Mouse (Mus musculus): ENCODE measurements around the gene Habp2.

Gene Habp2

GRCm38 (mm10) chr19:56286866-56287265, at the start of gene Habp2:
TSS of gene Habp2 (plus strand) at chr19:56287137.
- DNase-seq (ENCODE audit: low spot score): no peak

DNA sequence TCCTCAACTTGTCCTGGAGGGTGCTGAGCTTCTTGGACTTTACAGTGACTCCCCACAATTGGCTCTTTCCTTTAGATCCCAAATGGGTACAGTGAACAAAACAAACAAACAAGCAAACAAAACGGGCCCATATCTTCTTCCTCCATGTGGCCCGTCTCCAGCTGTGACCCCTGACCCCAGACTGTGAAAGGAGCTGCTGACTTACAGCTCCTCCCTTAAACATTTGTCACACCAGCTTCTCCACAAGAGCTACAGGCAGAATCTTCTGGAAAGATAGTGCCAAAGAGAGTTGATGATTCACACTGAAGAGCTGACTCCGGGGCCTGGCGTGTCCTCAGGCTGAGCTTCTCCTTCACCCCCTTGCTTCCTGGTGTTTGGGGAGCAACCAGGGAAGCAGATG, 48.4 kb upstream of the Habp2 start:
- DNase-seq (ENCODE audit: low spot score): no peak

DNA sequence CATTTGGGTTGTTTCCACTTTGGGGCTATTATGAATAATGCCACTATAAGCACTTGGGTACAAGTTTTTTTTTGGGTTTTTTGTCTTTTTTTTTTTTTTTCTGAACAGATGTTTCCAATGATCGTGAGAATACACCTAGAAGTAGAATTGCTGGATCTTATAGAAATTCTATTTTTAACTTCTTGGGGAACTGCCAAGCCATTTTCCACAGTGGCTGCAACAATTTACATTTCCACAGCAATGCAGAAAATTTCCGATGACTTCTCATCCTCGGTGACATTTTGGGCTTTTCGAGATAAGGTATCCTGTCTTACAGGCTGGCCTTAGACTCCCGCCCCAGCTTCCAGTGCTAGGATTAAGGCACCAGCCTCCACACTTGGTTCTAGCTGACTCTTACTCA, 41.7 kb upstream of the Habp2 start:
- no peak for DNase-seq (ENCODE audit: low spot score)

DNA sequence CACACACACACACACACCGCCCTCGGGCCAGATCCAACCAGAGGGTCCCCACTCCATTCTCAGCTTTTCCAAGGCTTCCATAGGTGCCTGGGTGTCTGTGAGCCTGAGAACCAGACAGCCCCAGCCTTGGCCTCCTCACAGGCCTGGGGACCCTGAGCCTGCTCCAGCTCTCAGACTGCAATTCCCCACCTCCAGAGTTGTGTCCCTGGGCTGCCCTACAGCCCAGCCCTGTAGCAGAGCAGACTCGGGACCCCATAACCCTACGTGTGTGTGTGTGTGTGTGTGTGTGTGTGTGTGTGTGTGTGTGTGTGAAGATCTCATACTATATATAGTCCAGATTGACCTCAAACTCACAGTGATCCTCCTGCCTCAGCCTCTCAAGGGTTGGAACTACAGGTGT, 34.1 kb upstream of the Habp2 start:
- DNase-seq (ENCODE audit: low spot score): no peak

DNA sequence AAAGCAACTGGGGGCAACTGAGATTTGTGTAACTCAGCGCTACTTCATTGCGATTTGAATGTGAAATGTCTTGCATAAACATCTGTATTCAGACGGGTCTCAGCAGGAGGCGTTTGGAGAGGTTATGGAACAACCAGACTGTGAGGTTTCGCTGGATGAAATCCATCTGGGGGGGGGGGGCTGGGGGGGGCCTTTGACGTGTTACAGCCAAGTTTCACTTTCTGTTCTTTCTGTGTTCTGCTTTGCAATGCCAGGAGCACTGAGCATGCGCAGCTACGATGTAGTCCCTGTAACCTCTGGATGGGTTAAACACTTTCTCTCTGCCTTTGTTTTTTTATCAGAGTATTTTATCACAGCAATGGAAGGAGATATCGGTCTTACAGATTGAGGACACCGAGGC, 33.7 kb upstream of the Habp2 start:
- DNase-seq (ENCODE audit: low spot score): no peak

DNA sequence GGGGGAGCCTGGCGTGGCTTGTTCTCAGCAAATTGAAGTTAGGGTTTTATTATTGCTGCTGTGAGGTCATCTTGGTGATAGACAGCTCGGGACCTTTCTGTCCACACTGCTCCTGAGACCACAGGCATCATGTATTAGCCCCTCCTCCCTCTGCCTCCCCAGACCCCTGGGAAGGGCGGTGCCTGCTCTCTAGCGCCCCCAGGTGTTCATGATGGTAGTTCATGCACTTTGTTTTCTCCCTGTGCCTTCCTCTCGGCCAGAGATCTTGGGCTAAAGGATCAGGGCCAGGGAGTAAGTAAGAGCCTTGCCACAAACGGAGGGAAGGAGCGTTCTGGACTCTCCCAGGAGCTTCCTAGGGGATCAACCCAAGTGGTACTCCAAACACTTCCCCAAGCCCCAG, 32.2 kb upstream of the Habp2 start:
- DNase-seq (ENCODE audit: low spot score): no peak

DNA sequence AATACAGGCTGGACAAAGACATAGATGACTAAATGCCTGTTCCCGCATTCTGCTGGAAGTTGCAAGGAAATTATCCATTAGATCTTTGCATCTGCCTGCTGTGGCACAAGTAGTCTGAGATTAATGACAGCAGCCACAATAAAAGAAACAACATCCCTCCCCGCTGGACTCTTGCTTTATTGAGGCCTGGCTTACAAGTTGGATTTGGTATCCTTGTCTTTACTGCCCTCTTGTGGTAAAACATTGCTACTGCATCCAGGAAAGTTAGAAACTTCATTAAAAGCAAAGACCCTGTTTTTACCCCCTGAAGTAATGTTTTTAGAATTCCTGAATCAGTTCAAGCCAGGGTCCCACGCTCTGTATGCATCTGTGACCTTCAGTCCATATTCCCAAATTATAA, 31.4 kb upstream of the Habp2 start:
- no peak for DNase-seq (ENCODE audit: low spot score)

- DNase-seq (ENCODE audit: low spot score): no peak
Observed at GRCm38 (mm10) chr19:56256235-56256634, 30.7 kb upstream of the Habp2 start.

- DNase-seq (ENCODE audit: low spot score): no peak
Observed at GRCm38 (mm10) chr19:56256741-56257140, 30.2 kb upstream of the Habp2 start.

GRCm38 (mm10) chr19:56263696-56264095, 23.2 kb upstream of the Habp2 start:
- DNase-seq (ENCODE audit: low spot score): no peak

DNA sequence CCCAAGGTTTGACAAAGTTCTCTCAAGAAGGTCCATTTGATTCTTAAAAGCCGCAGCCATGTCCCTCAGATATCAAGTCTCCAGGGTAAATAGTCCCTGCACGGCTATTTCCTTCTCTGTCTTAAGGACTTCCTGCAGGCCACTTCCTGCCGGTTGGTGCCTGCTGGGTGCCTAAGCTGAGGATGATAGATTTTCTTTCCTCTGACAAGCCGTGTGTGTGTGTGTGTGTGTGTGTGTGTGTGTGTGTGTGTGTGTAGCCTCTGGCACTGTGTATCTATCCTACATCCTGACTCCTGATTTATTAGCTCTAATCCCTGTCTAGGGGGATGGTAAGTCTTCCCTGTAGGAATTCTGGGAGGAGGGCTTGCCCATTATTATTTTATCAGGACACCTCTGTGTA, 22.8 kb upstream of the Habp2 start:
- no peak for DNase-seq (ENCODE audit: low spot score)

- DNase-seq (ENCODE audit: low spot score): no peak
Observed at GRCm38 (mm10) chr19:56265149-56265548, 21.8 kb upstream of the Habp2 start.

DNA sequence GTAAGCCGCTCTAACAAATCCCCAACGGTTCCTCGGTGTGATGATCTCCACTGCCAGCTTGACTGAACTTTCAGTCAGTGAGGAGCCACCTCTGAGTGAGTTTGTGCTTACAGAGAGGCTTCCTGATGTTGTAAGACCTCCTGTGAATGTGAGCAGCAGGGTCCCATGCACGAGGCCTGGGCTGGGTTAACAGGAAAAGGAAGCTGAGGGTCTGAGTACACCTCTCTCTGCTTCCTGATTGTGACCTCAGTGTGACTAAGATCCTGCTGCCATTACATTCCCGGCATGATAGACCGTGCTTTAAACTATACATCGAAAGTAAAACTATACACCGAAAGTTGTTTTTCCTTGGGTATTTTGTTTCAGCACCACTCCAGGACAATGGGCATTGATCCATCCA, 14.9 kb upstream of the Habp2 start:
- no peak for DNase-seq (ENCODE audit: low spot score)

- no peak for DNase-seq (ENCODE audit: low spot score)
Observed at GRCm38 (mm10) chr19:56277140-56277804, 9.7 kb upstream of the Habp2 start.

- DNase-seq (ENCODE audit: low spot score): peak; percentile 66
Observed at GRCm38 (mm10) chr19:56277951-56278350, 9.0 kb upstream of the Habp2 start.

DNA sequence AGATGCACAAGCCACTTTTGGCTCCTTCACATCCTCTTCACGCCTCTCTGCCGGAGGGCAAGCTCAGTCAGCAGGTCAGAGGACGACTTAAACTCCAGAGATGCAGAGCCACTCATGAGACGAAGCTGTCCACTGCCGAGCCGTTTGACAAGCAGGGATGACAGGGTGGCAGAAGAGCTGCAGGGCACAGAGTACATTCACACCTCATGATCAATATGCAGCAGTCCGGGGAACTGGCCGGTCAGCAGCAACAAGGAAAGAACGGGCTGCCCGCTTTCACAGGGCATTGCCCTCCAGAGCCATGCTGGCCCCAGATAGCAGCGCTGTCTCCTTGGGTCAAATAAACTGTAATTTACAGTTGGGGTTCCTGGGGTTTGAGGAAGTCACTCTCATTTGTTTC, 8.6 kb upstream of the Habp2 start:
- no peak for DNase-seq (ENCODE audit: low spot score)

DNA sequence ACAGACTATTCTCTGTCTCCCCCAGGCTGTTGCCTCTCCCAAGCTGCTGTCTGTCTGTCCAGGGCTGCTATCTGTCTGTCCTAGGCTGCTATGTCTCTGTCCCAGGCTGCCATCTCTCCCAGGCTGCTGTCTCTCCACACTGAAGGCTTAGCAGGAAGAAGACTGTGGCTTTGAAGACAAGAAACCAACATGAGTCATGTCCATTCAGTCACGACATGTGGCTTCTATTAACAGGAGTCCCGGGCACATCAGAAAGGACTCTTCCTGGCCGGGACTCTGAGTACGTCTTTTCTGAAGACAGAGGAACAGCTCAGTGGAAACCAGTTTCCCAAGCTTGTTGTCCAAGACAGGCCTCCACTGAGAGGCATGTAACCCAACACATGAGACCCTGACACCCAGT, 1.7 kb upstream of the Habp2 start:
- DNase-seq (ENCODE audit: low spot score): no peak

GRCm38 (mm10) chr19:56287580-56288367, 837 bp downstream of the Habp2 start:
- peak; percentile 77 for DNase-seq (ENCODE audit: low spot score)

DNA sequence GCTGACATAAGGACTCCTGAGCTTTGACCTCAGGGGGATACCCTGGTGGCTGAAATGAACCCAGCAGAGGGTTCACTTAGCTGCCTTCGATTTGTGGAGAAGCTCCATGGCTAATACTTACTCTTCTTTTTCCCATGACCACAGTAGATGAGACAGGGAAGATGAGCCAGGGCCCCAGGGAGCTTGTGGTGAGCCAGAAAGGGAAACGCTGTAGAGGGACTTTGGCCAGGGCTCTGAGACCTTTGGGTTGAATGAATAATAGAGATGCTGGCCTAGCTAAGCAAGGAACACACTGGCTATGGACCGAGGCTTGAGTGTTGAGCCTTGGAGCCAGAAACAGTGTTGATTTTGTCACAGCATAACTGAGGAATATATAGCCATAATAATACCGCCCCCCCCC, 1.5 kb downstream of the Habp2 start:
- peak; percentile 64 for DNase-seq (ENCODE audit: low spot score)

GRCm38 (mm10) chr19:56289642-56290041, 2.7 kb downstream of the Habp2 start:
- DNase-seq (ENCODE audit: low spot score): no peak

DNA sequence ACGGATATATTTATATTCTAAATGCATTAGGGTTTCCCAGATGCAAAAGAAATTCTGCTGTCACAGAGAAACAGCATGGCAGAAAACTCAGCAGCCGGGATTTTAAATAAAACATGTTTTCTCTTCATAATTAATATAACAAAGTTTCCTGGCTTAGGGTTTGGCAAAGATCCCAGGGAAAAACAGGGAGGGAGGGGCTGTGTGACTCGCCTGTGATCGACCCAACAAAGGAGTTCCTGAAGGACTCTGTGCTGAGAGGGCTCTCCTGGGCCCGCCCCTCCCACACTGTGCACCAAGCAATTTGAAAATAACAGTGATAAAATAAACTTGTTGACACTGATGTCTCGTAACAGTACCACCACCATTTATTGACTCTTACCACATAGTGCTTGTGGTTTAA, 5.0 kb downstream of the Habp2 start:
- no peak for DNase-seq (ENCODE audit: low spot score)

DNA sequence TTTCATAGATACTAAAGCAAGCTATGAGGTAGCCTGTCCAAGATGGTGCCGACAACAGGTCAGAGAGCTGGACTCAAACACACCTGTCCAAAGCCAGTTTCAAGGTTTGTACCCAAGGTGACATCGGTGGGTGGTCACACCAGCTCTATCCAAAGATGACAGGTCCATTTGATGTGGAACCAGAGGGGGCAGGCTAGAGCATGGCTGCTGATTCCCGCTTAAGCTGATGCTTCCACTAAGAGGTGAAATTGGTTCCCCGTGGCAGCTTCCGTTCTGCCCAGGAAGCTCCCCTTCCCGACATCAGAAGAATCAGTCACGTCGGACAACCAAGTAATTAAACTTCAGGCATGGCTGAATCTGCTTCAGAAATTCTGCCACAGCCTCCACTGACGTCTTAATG, 5.4 kb downstream of the Habp2 start:
- DNase-seq (ENCODE audit: low spot score): no peak

- DNase-seq (ENCODE audit: low spot score): peak; percentile 39
Observed at GRCm38 (mm10) chr19:56294654-56295399, 7.9 kb downstream of the Habp2 start.

Data from yolk sac, embryonic 10.5 days (tissue).